Mouse (Mus musculus) hindbrain, postnatal 0 days (tissue): Measurements from ENCODE around the gene Tcaf1. TPM values are rescaled to one million over a fixed set of nuclear protein-coding genes. Genes with fewer than 3 reads are reported as not detected.

Experiments
- ATAC-seq: fragments of 200-750 bp; cut with Nextera tagmentation; 2 replicates; pipeline ENCODE4 v1.8.0; 2017; ENCODE audit warnings: mild to moderate bottlenecking, moderate TSS enrichment, moderate library complexity
- DNase-seq: peaks from one replicate; pipeline ENCODE4 v3.0.0-alpha.2; 2015; ENCODE audit warnings: low spot score
- H3K27ac ChIP-seq: fragments of 300-500 bp; sonication (generic); 2 replicates; pipeline ENCODE4 v1.5.1; 2014; ENCODE audit warnings: mild to moderate bottlenecking
- H3K27me3 ChIP-seq: fragments of 300-500 bp; sonication (generic); 2 replicates; pipeline ENCODE4 v1.6.1; 2014; ENCODE audit warnings: low read length, mixed read lengths; ENCODE audit not compliant: insufficient read depth
- H3K36me3 ChIP-seq: fragments of 300-500 bp; sonication (generic); 2 replicates; pipeline ENCODE4 v1.6.1; 2014; ENCODE audit warnings: low read length, mixed read lengths; ENCODE audit not compliant: insufficient read depth
- H3K4me1 ChIP-seq: fragments of 300-500 bp; sonication (generic); 2 replicates; pipeline ENCODE4 v1.6.1; 2014; ENCODE audit warnings: antibody characterized with exemption, low read length, mixed read lengths; ENCODE audit not compliant: insufficient read depth
- H3K4me2 ChIP-seq: fragments of 300-500 bp; sonication (generic); 2 replicates; pipeline ENCODE4 v1.6.1; 2014; ENCODE audit warnings: low read depth, mild to moderate bottlenecking, low read length, moderate library complexity, mixed read lengths
- H3K4me3 ChIP-seq: fragments of 300-500 bp; sonication (generic); 2 replicates; pipeline ENCODE4 v1.5.1; 2014; ENCODE audit warnings: low read length
- H3K9ac ChIP-seq: fragments of 300-500 bp; sonication (generic); replicated peaks from 2 replicates; pipeline ENCODE4 v1.6.1; 2014; ENCODE audit warnings: mild to moderate bottlenecking, low read length, moderate library complexity, mixed read lengths
- H3K9me3 ChIP-seq: fragments of 300-500 bp; sonication (generic); 2 replicates; pipeline ENCODE4 v1.6.1; 2016; ENCODE audit warnings: low read length, mixed read lengths
- CTCF ChIP-seq: IDR thresholded peaks from 2 replicates; pipeline ENCODE4 v1.5.1; 2016; ENCODE audit warnings: antibody characterized with exemption, control low read depth, low read depth
- WGBS: fragments of 180-500 bp; shearing (Covaris S2); extraction: QIAGEN DNeasy Blood & Tissue Kit; methylation state at CpG from one replicate; pipeline ENCODE4 v1.1.7; 2014; 5-methylcytosine and 5-hydroxymethylcytosine counted together
- polyA plus RNA-seq: library from polyadenylated mRNA; unstranded; fragments of >200 nt; fragmentation: Nextera tagmentation; extraction: Ambion mirVana; gene quantifications from 2 replicates; pipeline ENCODE4 v1.2.1, GENCODE M21; 2015
- total RNA-seq: library from RNA; depleted of rRNA; stranded (reverse); fragments of >200 nt; gene quantifications from 2 replicates; pipeline ENCODE4 v1.2.3, GENCODE M21; 2014; rRNA removed

Gene Tcaf1
- total RNA-seq = 262 and 275 TPM in 2 replicates
- polyA plus RNA-seq = 182 and 194 TPM in 2 replicates

GRCm38 (mm10) chr6:42709291-42710211 lies at the start of gene Tcaf1:
Gene Tcaf1 (minus strand): TSS chr6:42710088.
- ATAC-seq (peak; percentile 100), DNase-seq (peak; percentile 93)
- H3K4me1 ChIP-seq = peaks cover 15% of the 10 kb centered on the region
- no peak for TF ChIP-seq CTCF
- H3K27me3 ChIP-seq = no peaks in the 10 kb centered on the region
- peak within 1 kb of the TSS; percentile 84 for H3K4me2 ChIP-seq
- H3K9ac ChIP-seq = peak within 1 kb of the TSS; percentile 92
- peak within 1 kb of the TSS; percentile 82 for H3K4me3 ChIP-seq
- no peaks in the 10 kb centered on the region for H3K9me3 ChIP-seq
- 2% methylated on average over 26 of the region's 28 CpGs for WGBS
- no peaks in the 10 kb centered on the region for H3K36me3 ChIP-seq
- H3K27ac ChIP-seq = peak within 1 kb of the TSS; percentile 97

- no peaks in the 10 kb centered on the region for H3K9me3 ChIP-seq
- no peak within 1 kb of the TSS for H3K27ac ChIP-seq
- no peaks in the 10 kb centered on the region for H3K4me1 ChIP-seq
- ATAC-seq (no peak), DNase-seq (no peak)
- H3K4me2 ChIP-seq = no peak within 1 kb of the TSS
- no peak within 1 kb of the TSS for H3K4me3 ChIP-seq
- 77% methylated on average over 1 of the region's 1 CpGs for WGBS
- no peak within 1 kb of the TSS for H3K9ac ChIP-seq
- no peaks in the 10 kb centered on the region for H3K36me3 ChIP-seq
- H3K27me3 ChIP-seq = no peaks in the 10 kb centered on the region
- TF ChIP-seq CTCF = no peak
Measured at GRCm38 (mm10) chr6:42756104-42756503, 46.2 kb upstream of the Tcaf1 start, which contains the start of gene Olfr38. Gene Olfr38 (plus strand): TSS chr6:42756404.

- DNase-seq (no peak), ATAC-seq (no peak)
- no peak for TF ChIP-seq CTCF
- Histone ChIP-seq H3K9me3 (no peaks in the 10 kb centered on the region), H3K4me3 (no peak overlapping the region), H3K9ac (no peak overlapping the region), H3K4me2 (no peak overlapping the region), H3K36me3 (no peaks in the 10 kb centered on the region), H3K27me3 (no peaks in the 10 kb centered on the region), H3K27ac (no peak overlapping the region), H3K4me1 (no peaks in the 10 kb centered on the region)
Measured at GRCm38 (mm10) chr6:42747846-42748245, 38.0 kb upstream of the Tcaf1 start.

- DNase-seq (no peak), ATAC-seq (no peak)
- Histone ChIP-seq H3K9me3 (no peaks in the 10 kb centered on the region), H3K9ac (no peak overlapping the region), H3K36me3 (no peaks in the 10 kb centered on the region), H3K4me1 (no peaks in the 10 kb centered on the region), H3K27ac (no peak overlapping the region), H3K4me3 (no peak overlapping the region), H3K4me2 (no peak overlapping the region), H3K27me3 (no peaks in the 10 kb centered on the region)
- no peak for TF ChIP-seq CTCF
- 80% methylated on average over 5 of the region's 5 CpGs for whole genome bisulfite sequencing
Measured at GRCm38 (mm10) chr6:42742303-42742702, 32.4 kb upstream of the Tcaf1 start.

GRCm38 (mm10) chr6:42739071-42739470 lies 29.2 kb upstream of the Tcaf1 start, which contains the start of gene Olfr453:
Gene Olfr453 (plus strand): TSS chr6:42739371.
- H3K27me3 ChIP-seq = no peaks in the 10 kb centered on the region
- no peak within 1 kb of the TSS for H3K27ac ChIP-seq
- no peak within 1 kb of the TSS for H3K4me3 ChIP-seq
- 89% methylated on average over 1 of the region's 1 CpGs for WGBS
- H3K36me3 ChIP-seq = no peaks in the 10 kb centered on the region
- DNase-seq = no peak
- no peaks in the 10 kb centered on the region for H3K4me1 ChIP-seq
- ATAC-seq = no peak
- H3K4me2 ChIP-seq = no peak within 1 kb of the TSS
- TF ChIP-seq CTCF = no peak
- H3K9ac ChIP-seq = no peak within 1 kb of the TSS
- no peaks in the 10 kb centered on the region; the same call in 1 of the 2 replicates for H3K9me3 ChIP-seq

- ATAC-seq (no peak), DNase-seq (no peak)
- no peaks in the 10 kb centered on the region for H3K36me3 ChIP-seq
- no peak for TF ChIP-seq CTCF
- H3K27me3 ChIP-seq = no peaks in the 10 kb centered on the region
- no peak overlapping the region for H3K4me2 ChIP-seq
- H3K4me1 ChIP-seq = no peaks in the 10 kb centered on the region
- no peak overlapping the region for H3K4me3 ChIP-seq
- H3K9ac ChIP-seq = no peak overlapping the region
- H3K27ac ChIP-seq = no peak overlapping the region
- no peaks in the 10 kb centered on the region for H3K9me3 ChIP-seq
Measured at GRCm38 (mm10) chr6:42717973-42718372, 8.1 kb upstream of the Tcaf1 start.

GRCm38 (mm10) chr6:42714668-42715067 lies 4.8 kb upstream of the Tcaf1 start:
- DNase-seq (no peak), ATAC-seq (no peak)
- H3K9me3 ChIP-seq = no peaks in the 10 kb centered on the region
- H3K27ac ChIP-seq = no peak overlapping the region
- no peak overlapping the region for H3K4me3 ChIP-seq
- H3K9ac ChIP-seq = no peak overlapping the region
- H3K27me3 ChIP-seq = no peaks in the 10 kb centered on the region
- 69% methylated on average over 8 of the region's 8 CpGs for WGBS
- no peak overlapping the region for H3K4me2 ChIP-seq
- H3K4me1 ChIP-seq = no peaks in the 10 kb centered on the region
- no peak for TF ChIP-seq CTCF
- no peaks in the 10 kb centered on the region for H3K36me3 ChIP-seq
